Mouse (Mus musculus) heart, adult 11 months (tissue): ENCODE data around the gene Inafm1.
A peak's percentile ranks its signal among the peaks of the same experiment; 100 is the strongest.
"Not testable (repeated sequence)": the region's sequence is repeated elsewhere in the genome, so short reads cannot be mapped to it uniquely, and the experiment has no call there.

Source experiments
- DNase-seq: peaks from one replicate; pipeline ENCODE4 v3.0.0; 2022

Gene Inafm1

GRCm38 (mm10) chr7:16259110-16259590 is 14.3 kb downstream of the Inafm1 start, which contains the start of gene C5ar1:
Gene C5ar1 (minus strand): TSS chr7:16259540.
- DNase-seq: peak; percentile 98

- DNase-seq: peak; percentile 98
Observed at GRCm38 (mm10) chr7:16257830-16258229, 15.6 kb downstream of the Inafm1 start.

- DNase-seq: not testable (repeated sequence)
Observed at GRCm38 (mm10) chr7:16255963-16256362, 17.5 kb downstream of the Inafm1 start.

- peak; percentile 97 for DNase-seq
Observed at GRCm38 (mm10) chr7:16254195-16254594, 19.2 kb downstream of the Inafm1 start.

GRCm38 (mm10) chr7:16250687-16251086 is 22.7 kb downstream of the Inafm1 start:
- DNase-seq: peak; percentile 83

- DNase-seq: no peak
Observed at GRCm38 (mm10) chr7:16245958-16246357, 27.5 kb downstream of the Inafm1 start.

- DNase-seq: peak; percentile 97
Observed at GRCm38 (mm10) chr7:16244067-16244466, 29.4 kb downstream of the Inafm1 start, which contains the start of gene C5ar2. Gene C5ar2 (minus strand): TSS chr7:16244154.

- DNase-seq: no peak
Observed at GRCm38 (mm10) chr7:16242198-16242597, 31.2 kb downstream of the Inafm1 start.

GRCm38 (mm10) chr7:16241787-16242186 is 31.6 kb downstream of the Inafm1 start:
- DNase-seq: peak; percentile 94

GRCm38 (mm10) chr7:16240978-16241303 is 32.5 kb downstream of the Inafm1 start:
- DNase-seq: peak; percentile 60

GRCm38 (mm10) chr7:16240281-16240977 is 33.0 kb downstream of the Inafm1 start:
- DNase-seq: no peak

GRCm38 (mm10) chr7:16239554-16239997 is 33.8 kb downstream of the Inafm1 start:
- DNase-seq: peak; percentile 96

GRCm38 (mm10) chr7:16229869-16230268 is 43.5 kb downstream of the Inafm1 start:
- peak; percentile 95 for DNase-seq
